Mouse (Mus musculus) left cerebral cortex, adult 8-10 months (tissue): ENCODE measurements around the gene Gm9507. TPM values are rescaled to one million over a fixed set of nuclear protein-coding genes. Genes with fewer than 3 reads are reported as not detected.
"Not testable (repeated sequence)": the region's sequence is repeated elsewhere in the genome, so short reads cannot be mapped to it uniquely, and the experiment has no call there.

Experiments
- DNase-seq, 2 experiments: peaks; one replicate each; pipeline ENCODE4 v3.0.0; 2022; ENCODE audit warnings: low spot score in 2 of 2
- total RNA-seq, 4 experiments: library from RNA; stranded (reverse); gene quantifications; 2 replicates each; pipeline ENCODE4 v1.2.4; 2022

Gene Gm9507
- total RNA-seq = not detected

- DNase-seq = no peak
These were observed at the start of gene Gm9507 for GRCm38 (mm10) chr10:77811743-77812142. Gm9507 (minus strand) TSS chr10:77811843.

- no peak for DNase-seq
These were observed 40.9 kb upstream of the Gm9507 start, which contains the start of gene Gm10318 for GRCm38 (mm10) chr10:77852559-77852958. Gm10318 (plus strand) TSS chr10:77852859.

GRCm38 (mm10) chr10:77847538-77847937, 35.9 kb upstream of the Gm9507 start:
- no peak for DNase-seq

- no peak for DNase-seq
These were observed 35.3 kb upstream of the Gm9507 start for GRCm38 (mm10) chr10:77846961-77847360.

- DNase-seq = no peak
These were observed 34.9 kb upstream of the Gm9507 start, which contains the start of gene Gm36176 for GRCm38 (mm10) chr10:77846503-77846902. Gm36176 (plus strand) TSS chr10:77846803.

- DNase-seq = no peak
These were observed 27.4 kb upstream of the Gm9507 start for GRCm38 (mm10) chr10:77839006-77839405.

GRCm38 (mm10) chr10:77835647-77836046, 24.0 kb upstream of the Gm9507 start, which contains the start of gene Krtap10-10:
Krtap10-10 (plus strand) TSS chr10:77835947.
- DNase-seq = peak; percentile 5 to 43

- DNase-seq = no peak
These were observed 15.3 kb upstream of the Gm9507 start, which contains the start of gene Krtap10-4 for GRCm38 (mm10) chr10:77826951-77827350. Krtap10-4 (minus strand) TSS chr10:77827095.

- DNase-seq = no peak
These were observed 7.6 kb upstream of the Gm9507 start for GRCm38 (mm10) chr10:77819203-77819602.

GRCm38 (mm10) chr10:77818523-77818922, 6.9 kb upstream of the Gm9507 start:
- no peak for DNase-seq

GRCm38 (mm10) chr10:77815514-77815913, 3.9 kb upstream of the Gm9507 start:
- DNase-seq = no peak

GRCm38 (mm10) chr10:77814382-77814781, 2.7 kb upstream of the Gm9507 start, which contains the start of gene Gm2696:
Gm2696 (plus strand) TSS chr10:77814682.
- no peak for DNase-seq

- DNase-seq = no peak
These were observed 7.5 kb downstream of the Gm9507 start for GRCm38 (mm10) chr10:77804095-77804494.

- no peak for DNase-seq
These were observed 12.6 kb downstream of the Gm9507 start, which contains the start of gene Gm19668 for GRCm38 (mm10) chr10:77798921-77799508. Gm19668 (minus strand) TSS chr10:77799133.

GRCm38 (mm10) chr10:77798164-77798920, 13.3 kb downstream of the Gm9507 start:
- not testable (repeated sequence) for DNase-seq

GRCm38 (mm10) chr10:77797677-77798076, 14.0 kb downstream of the Gm9507 start:
- no peak for DNase-seq

- DNase-seq = peak in 1 of 2 experiments; percentile 17
These were observed 16.7 kb downstream of the Gm9507 start, which contains the start of gene Gm9639 for GRCm38 (mm10) chr10:77794976-77795375. Gm9639 (minus strand) TSS chr10:77795076.

GRCm38 (mm10) chr10:77788621-77789020, 23.0 kb downstream of the Gm9507 start:
- no peak for DNase-seq

GRCm38 (mm10) chr10:77787876-77788275, 23.8 kb downstream of the Gm9507 start, which contains the start of gene Gm7137:
Gm7137 (minus strand) TSS chr10:77788200.
- DNase-seq = peak in 1 of 2 experiments; percentile 30

GRCm38 (mm10) chr10:77783396-77783795, 28.2 kb downstream of the Gm9507 start:
- DNase-seq = not testable (repeated sequence)

GRCm38 (mm10) chr10:77782442-77782841, 29.2 kb downstream of the Gm9507 start, which contains the start of gene Gm3250:
Gm3250 (minus strand) TSS chr10:77782542.
- not testable (repeated sequence) for DNase-seq

GRCm38 (mm10) chr10:77776844-77777243, 34.8 kb downstream of the Gm9507 start, which contains the start of gene Gm7138:
Gm7138 (minus strand) TSS chr10:77776944.
- not testable (repeated sequence) for DNase-seq
